Mouse (Mus musculus): ENCODE data around the gene Cntn5. TPM values are rescaled to one million over a fixed set of nuclear protein-coding genes. Genes with fewer than 3 reads are reported as not detected.

Cntn5 gene
- polyA plus RNA-seq (2014; fragmentation: Nextera tagmentation; extraction: Ambion mirVana), result 0.28 and 0.84 TPM in 2 replicates

GRCm38 (mm10) chr9:10904616-10905363, at the start of gene Cntn5:
Gene Cntn5 (minus strand): TSS chr9:10904775.
- no peak within 1 kb of the TSS for H3K27ac ChIP-seq (replicated peaks; ENCODE audit: low read depth, low read length)
- DNase-seq (ENCODE audit: low spot score) (peak; percentile 55), ATAC-seq (replicated peaks; ENCODE audit: insufficient number of reproducible peaks, low FRiP score, low TSS enrichment, low read depth) (peak; percentile 70; the same call in 1 of the 2 replicates)
- no peaks in the 10 kb centered on the region for H3K9me3 ChIP-seq (replicated peaks; ENCODE audit: control insufficient read depth, low read length)
- H3K27me3 ChIP-seq (ENCODE audit: control insufficient read depth, insufficient read depth, low read length), result no peaks in the 10 kb centered on the region; the same call in 1 of the 2 replicates
- peak within 1 kb of the TSS; percentile 26 for H3K4me3 ChIP-seq (ENCODE audit: low read depth, low read length)
- H3K4me1 ChIP-seq (ENCODE audit: control insufficient read depth, insufficient read depth, low read length), result no peaks in the 10 kb centered on the region
- H3K9ac ChIP-seq (replicated peaks; ENCODE audit: low read length), result no peak within 1 kb of the TSS
- no peaks in the 10 kb centered on the region for H3K36me3 ChIP-seq (replicated peaks; ENCODE audit: control insufficient read depth, insufficient read depth, low read depth, low read length)
- 3% methylated on average over 28 of the region's 28 CpGs for WGBS
- H3K4me2 ChIP-seq (ENCODE audit: low read depth, low read length), result peak within 1 kb of the TSS; percentile 70

DNA sequence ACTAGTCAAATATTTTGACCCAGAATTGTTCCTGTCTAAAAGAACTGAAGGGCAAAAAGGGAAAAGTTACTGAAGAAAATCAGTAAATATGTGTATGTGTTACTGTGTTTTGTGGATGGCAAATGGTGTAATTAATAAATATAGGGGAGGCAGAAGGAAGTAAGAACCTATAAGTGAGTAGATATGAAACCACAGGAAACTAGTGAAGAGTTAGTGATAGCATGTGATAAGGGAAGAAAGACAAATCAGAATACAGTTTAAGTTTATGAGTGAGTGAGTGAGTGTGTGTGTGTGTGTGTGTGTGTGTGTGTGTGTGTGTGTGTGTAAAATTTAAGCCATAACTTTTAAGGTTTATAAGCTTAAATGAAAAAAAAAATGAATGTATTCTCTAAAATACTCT, 45.9 kb upstream of the Cntn5 start:
- H3K36me3 ChIP-seq (replicated peaks; ENCODE audit: control insufficient read depth, insufficient read depth, low read depth, low read length), result no peaks in the 10 kb centered on the region
- no peak overlapping the region for H3K27ac ChIP-seq (replicated peaks; ENCODE audit: low read depth, low read length)
- H3K9me3 ChIP-seq (replicated peaks; ENCODE audit: control insufficient read depth, low read length), result no peaks in the 10 kb centered on the region
- DNase-seq (ENCODE audit: low spot score), result no peak
- no peak overlapping the region for H3K9ac ChIP-seq (replicated peaks; ENCODE audit: low read length)
- no peak overlapping the region for H3K4me3 ChIP-seq (ENCODE audit: low read depth, low read length)
- no peak overlapping the region for H3K4me2 ChIP-seq (ENCODE audit: low read depth, low read length)
- H3K27me3 ChIP-seq (ENCODE audit: control insufficient read depth, insufficient read depth, low read length), result no peaks in the 10 kb centered on the region
- no peaks in the 10 kb centered on the region for H3K4me1 ChIP-seq (ENCODE audit: control insufficient read depth, insufficient read depth, low read length)
- no peak for ATAC-seq (replicated peaks; ENCODE audit: insufficient number of reproducible peaks, low FRiP score, low TSS enrichment, low read depth)

GRCm38 (mm10) chr9:10909573-10909972, 5.0 kb upstream of the Cntn5 start:
- H3K36me3 ChIP-seq (replicated peaks; ENCODE audit: control insufficient read depth, insufficient read depth, low read depth, low read length), result no peaks in the 10 kb centered on the region
- no peaks in the 10 kb centered on the region for H3K27me3 ChIP-seq (ENCODE audit: control insufficient read depth, insufficient read depth, low read length)
- DNase-seq (ENCODE audit: low spot score) (peak; percentile 88), ATAC-seq (replicated peaks; ENCODE audit: insufficient number of reproducible peaks, low FRiP score, low TSS enrichment, low read depth) (no peak)
- 16% methylated on average over 5 of the region's 5 CpGs for WGBS
- no peak overlapping the region for H3K9ac ChIP-seq (replicated peaks; ENCODE audit: low read length)
- no peak overlapping the region for H3K4me3 ChIP-seq (ENCODE audit: low read depth, low read length)
- H3K27ac ChIP-seq (replicated peaks; ENCODE audit: low read depth, low read length), result no peak overlapping the region
- no peaks in the 10 kb centered on the region for H3K9me3 ChIP-seq (replicated peaks; ENCODE audit: control insufficient read depth, low read length)
- no peak overlapping the region for H3K4me2 ChIP-seq (ENCODE audit: low read depth, low read length)
- no peaks in the 10 kb centered on the region for H3K4me1 ChIP-seq (ENCODE audit: control insufficient read depth, insufficient read depth, low read length)

GRCm38 (mm10) chr9:10905696-10906095, 1.1 kb upstream of the Cntn5 start:
- Histone ChIP-seq H3K4me2 (ENCODE audit: low read depth, low read length) (no peak overlapping the region), H3K4me3 (ENCODE audit: low read depth, low read length) (no peak overlapping the region), H3K27ac (replicated peaks; ENCODE audit: low read depth, low read length) (no peak overlapping the region), H3K9me3 (replicated peaks; ENCODE audit: control insufficient read depth, low read length) (no peaks in the 10 kb centered on the region), H3K4me1 (ENCODE audit: control insufficient read depth, insufficient read depth, low read length) (no peaks in the 10 kb centered on the region), H3K9ac (replicated peaks; ENCODE audit: low read length) (no peak overlapping the region), H3K36me3 (replicated peaks; ENCODE audit: control insufficient read depth, insufficient read depth, low read depth, low read length) (no peaks in the 10 kb centered on the region), H3K27me3 (ENCODE audit: control insufficient read depth, insufficient read depth, low read length) (no peaks in the 10 kb centered on the region; the same call in 1 of the 2 replicates)
- WGBS, result 74% methylated on average over 9 of the region's 9 CpGs
- DNase-seq (ENCODE audit: low spot score) (no peak), ATAC-seq (replicated peaks; ENCODE audit: insufficient number of reproducible peaks, low FRiP score, low TSS enrichment, low read depth) (no peak)

GRCm38 (mm10) chr9:10879758-10880157, 24.8 kb downstream of the Cntn5 start:
- Histone ChIP-seq H3K9ac (replicated peaks; ENCODE audit: low read length) (no peak overlapping the region), H3K4me3 (ENCODE audit: low read depth, low read length) (no peak overlapping the region), H3K27me3 (ENCODE audit: control insufficient read depth, insufficient read depth, low read length) (no peaks in the 10 kb centered on the region), H3K36me3 (replicated peaks; ENCODE audit: control insufficient read depth, insufficient read depth, low read depth, low read length) (no peaks in the 10 kb centered on the region), H3K4me1 (ENCODE audit: control insufficient read depth, insufficient read depth, low read length) (no peaks in the 10 kb centered on the region), H3K4me2 (ENCODE audit: low read depth, low read length) (no peak overlapping the region), H3K27ac (replicated peaks; ENCODE audit: low read depth, low read length) (no peak overlapping the region), H3K9me3 (replicated peaks; ENCODE audit: control insufficient read depth, low read length) (no peaks in the 10 kb centered on the region)
- WGBS, result 35% methylated on average over 1 of the region's 1 CpGs
- no peak for DNase-seq (ENCODE audit: low spot score)
- no peak for ATAC-seq (replicated peaks; ENCODE audit: insufficient number of reproducible peaks, low FRiP score, low TSS enrichment, low read depth)

- H3K4me2 ChIP-seq (ENCODE audit: low read depth, low read length), result no peak overlapping the region
- H3K4me3 ChIP-seq (ENCODE audit: low read depth, low read length), result no peak overlapping the region
- no peak for DNase-seq (ENCODE audit: low spot score)
- no peak overlapping the region for H3K9ac ChIP-seq (replicated peaks; ENCODE audit: low read length)
- H3K36me3 ChIP-seq (replicated peaks; ENCODE audit: control insufficient read depth, insufficient read depth, low read depth, low read length), result no peaks in the 10 kb centered on the region
- 81% methylated on average over 3 of the region's 3 CpGs for WGBS
- H3K9me3 ChIP-seq (replicated peaks; ENCODE audit: control insufficient read depth, low read length), result no peaks in the 10 kb centered on the region
- no peak for ATAC-seq (replicated peaks; ENCODE audit: insufficient number of reproducible peaks, low FRiP score, low TSS enrichment, low read depth)
- H3K27me3 ChIP-seq (ENCODE audit: control insufficient read depth, insufficient read depth, low read length), result no peaks in the 10 kb centered on the region
- no peaks in the 10 kb centered on the region for H3K4me1 ChIP-seq (ENCODE audit: control insufficient read depth, insufficient read depth, low read length)
- H3K27ac ChIP-seq (replicated peaks; ENCODE audit: low read depth, low read length), result no peak overlapping the region
Measured at GRCm38 (mm10) chr9:10873881-10874280, 30.7 kb downstream of the Cntn5 start.

GRCm38 (mm10) chr9:10856204-10856892, 48.2 kb downstream of the Cntn5 start:
- H3K9me3 ChIP-seq (replicated peaks; ENCODE audit: control insufficient read depth, low read length), result no peaks in the 10 kb centered on the region
- no peaks in the 10 kb centered on the region for H3K27me3 ChIP-seq (ENCODE audit: control insufficient read depth, insufficient read depth, low read length)
- WGBS, result 92% methylated on average over 3 of the region's 3 CpGs
- no peak overlapping the region for H3K9ac ChIP-seq (replicated peaks; ENCODE audit: low read length)
- H3K4me2 ChIP-seq (ENCODE audit: low read depth, low read length), result no peak overlapping the region
- H3K27ac ChIP-seq (replicated peaks; ENCODE audit: low read depth, low read length), result no peak overlapping the region
- H3K4me1 ChIP-seq (ENCODE audit: control insufficient read depth, insufficient read depth, low read length), result no peaks in the 10 kb centered on the region
- no peak for ATAC-seq (replicated peaks; ENCODE audit: insufficient number of reproducible peaks, low FRiP score, low TSS enrichment, low read depth)
- DNase-seq (ENCODE audit: low spot score), result no peak
- H3K36me3 ChIP-seq (replicated peaks; ENCODE audit: control insufficient read depth, insufficient read depth, low read depth, low read length), result no peaks in the 10 kb centered on the region
- no peak overlapping the region for H3K4me3 ChIP-seq (ENCODE audit: low read depth, low read length)

DNA sequence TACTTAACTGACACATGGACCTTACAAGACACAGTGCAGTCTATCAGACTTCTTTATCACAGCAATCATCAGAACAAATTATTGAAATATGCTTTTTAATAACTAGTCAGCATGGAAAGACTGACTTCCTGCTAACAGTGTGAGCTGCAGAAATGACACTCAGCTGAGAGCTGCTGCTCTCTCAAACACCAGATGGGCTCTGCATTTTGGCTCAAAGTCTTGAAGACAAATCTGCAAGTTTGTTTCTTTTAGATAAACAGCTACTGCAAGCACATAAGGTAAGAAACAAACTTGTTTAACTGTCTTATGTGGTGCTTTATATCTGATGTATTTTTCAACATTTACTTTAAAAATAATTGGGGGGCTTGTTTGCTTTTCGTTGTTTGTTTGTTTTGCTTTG, 87.9 kb downstream of the Cntn5 start:
- Histone ChIP-seq H3K4me3 (ENCODE audit: low read depth, low read length) (no peak overlapping the region), H3K27ac (replicated peaks; ENCODE audit: low read depth, low read length) (no peak overlapping the region), H3K27me3 (ENCODE audit: control insufficient read depth, insufficient read depth, low read length) (no peaks in the 10 kb centered on the region), H3K9me3 (replicated peaks; ENCODE audit: control insufficient read depth, low read length) (no peaks in the 10 kb centered on the region), H3K4me2 (ENCODE audit: low read depth, low read length) (no peak overlapping the region), H3K36me3 (replicated peaks; ENCODE audit: control insufficient read depth, insufficient read depth, low read depth, low read length) (no peaks in the 10 kb centered on the region), H3K4me1 (ENCODE audit: control insufficient read depth, insufficient read depth, low read length) (no peaks in the 10 kb centered on the region), H3K9ac (replicated peaks; ENCODE audit: low read length) (no peak overlapping the region)
- 76% methylated on average over 1 of the region's 1 CpGs for WGBS
- ATAC-seq (replicated peaks; ENCODE audit: insufficient number of reproducible peaks, low FRiP score, low TSS enrichment, low read depth) (no peak), DNase-seq (ENCODE audit: low spot score) (no peak)
